Mouse (Mus musculus) limb, embryonic 15.5 days (tissue): ENCODE results near the gene Tada2a. TPM values are rescaled to one million over a fixed set of nuclear protein-coding genes. Genes with fewer than 3 reads are reported as not detected.
A peak's percentile ranks its signal among the peaks of the same experiment; 100 is the strongest.

Source experiments
- ATAC-seq: fragments of 200-750 bp; cut with Nextera tagmentation; 2 replicates; pipeline ENCODE4 v1.8.0; 2017; ENCODE audit warnings: low read depth, moderate TSS enrichment; ENCODE audit not compliant: insufficient number of reproducible peaks, low FRiP score, low TSS enrichment
- H3K27ac ChIP-seq: fragments of 300-500 bp; sonication (generic); 2 replicates; pipeline ENCODE4 v1.5.1; 2015; ENCODE audit warnings: moderate library complexity, mild to moderate bottlenecking, inconsistent platforms
- H3K27me3 ChIP-seq: fragments of 300-500 bp; sonication (generic); 2 replicates; pipeline ENCODE4 v1.6.1; 2015; ENCODE audit warnings: inconsistent platforms
- H3K36me3 ChIP-seq: fragments of 300-500 bp; sonication (generic); 2 replicates; pipeline ENCODE4 v1.6.1; 2015; ENCODE audit warnings: inconsistent platforms
- H3K4me1 ChIP-seq: fragments of 300-500 bp; sonication (generic); 2 replicates; pipeline ENCODE4 v1.6.1; 2015; ENCODE audit warnings: inconsistent platforms
- H3K4me2 ChIP-seq: fragments of 300-500 bp; sonication (generic); 2 replicates; pipeline ENCODE4 v1.6.1; 2015; ENCODE audit warnings: mild to moderate bottlenecking, inconsistent platforms
- H3K4me3 ChIP-seq: fragments of 300-500 bp; sonication (generic); 2 replicates; pipeline ENCODE4 v1.5.1; 2015; ENCODE audit warnings: mild to moderate bottlenecking, inconsistent platforms
- H3K9ac ChIP-seq: fragments of 300-500 bp; sonication (generic); 2 replicates; pipeline ENCODE4 v1.6.1; 2015; ENCODE audit warnings: inconsistent platforms
- H3K9me3 ChIP-seq: fragments of 300-500 bp; sonication (generic); 2 replicates; pipeline ENCODE4 v1.6.1; 2016; ENCODE audit warnings: inconsistent platforms
- WGBS: fragments of 180-500 bp; shearing (Covaris S2); methylation state at CpG from one replicate; pipeline ENCODE4 v1.1.7; 2015; 5-methylcytosine and 5-hydroxymethylcytosine counted together
- polyA plus RNA-seq: library from polyadenylated mRNA; unstranded; fragments of >200 nt; fragmentation: Nextera tagmentation; extraction: Ambion mirVana; gene quantifications from 2 replicates; pipeline ENCODE4 v1.2.1, GENCODE M21; 2015

Tada2a gene
- polyA plus RNA-seq, 1 experiment from 2014 or later = 32.8 TPM

DNA sequence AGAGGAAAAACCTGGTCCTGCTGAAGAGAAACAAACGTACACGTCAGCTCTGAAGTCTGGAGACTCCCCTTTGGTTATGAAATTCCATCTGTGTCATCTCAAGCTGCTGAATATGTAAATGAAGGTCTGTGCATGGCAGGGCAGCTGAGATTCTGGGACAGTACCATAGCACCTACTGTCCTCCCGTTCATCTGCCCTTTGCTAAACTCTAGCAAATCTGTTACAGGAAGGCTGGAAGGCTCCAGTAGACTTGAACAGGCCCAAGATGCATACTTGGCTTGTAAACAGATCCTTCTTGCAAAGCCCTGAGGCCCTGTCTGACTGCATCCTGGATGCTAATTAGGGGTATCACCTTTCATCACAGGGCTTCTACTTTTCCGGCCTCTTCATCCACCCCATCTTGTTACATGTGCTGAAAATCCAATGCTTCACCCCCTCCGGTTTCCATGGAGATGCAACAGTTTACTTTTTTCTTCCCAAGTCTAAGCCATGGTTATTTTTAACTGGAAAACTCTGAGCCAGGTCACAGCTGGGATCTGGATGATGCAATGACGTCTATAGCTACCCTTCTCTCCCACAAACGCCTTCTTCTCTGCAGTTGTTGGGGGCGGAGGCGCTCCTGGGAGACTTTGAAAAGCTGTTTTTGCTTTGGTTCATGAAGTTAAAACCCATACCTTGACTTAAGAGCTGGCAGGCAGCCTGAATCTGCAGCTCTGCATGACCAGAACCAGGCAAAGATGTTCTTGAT lies 56.3 kb downstream of the Tada2a start:
- ATAC-seq = peak; percentile 54; the same call in 1 of the 2 replicates
- Histone ChIP-seq H3K36me3 (no peaks in the 10 kb centered on the region), H3K27me3 (peaks cover 7% of the 10 kb centered on the region), H3K9ac (no peak overlapping the region), H3K4me1 (peaks cover 26% of the 10 kb centered on the region), H3K4me2 (no peak overlapping the region), H3K4me3 (no peak overlapping the region), H3K9me3 (no peaks in the 10 kb centered on the region), H3K27ac (peak overlapping the region; percentile 14; the same call in 1 of the 2 replicates)
- WGBS = 21% methylated on average over 9 of the region's 9 CpGs

DNA sequence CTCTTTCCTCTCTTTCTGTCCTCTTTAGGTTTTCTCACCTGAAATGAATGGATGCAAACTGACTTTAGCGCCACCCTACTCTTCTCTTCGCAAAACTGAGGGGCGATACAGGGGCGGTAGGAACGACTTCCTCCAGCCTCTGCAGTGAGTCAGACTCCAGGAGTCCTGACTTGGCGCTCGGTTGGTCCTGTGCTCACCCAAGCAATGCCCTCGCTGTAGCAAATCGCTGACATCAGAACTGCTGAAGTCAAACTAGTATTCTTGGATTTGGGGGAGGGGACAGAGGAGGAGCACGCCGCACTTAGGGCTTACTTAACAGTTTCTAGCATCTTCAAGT lies 60.4 kb downstream of the Tada2a start, which contains the start of gene Dusp14:
Gene Dusp14, minus strand, starts transcription at position 228 of the 337 bp plus-strand sequence.
- ATAC-seq = no peak
- Histone ChIP-seq H3K4me1 (peaks cover 43% of the 10 kb centered on the region), H3K27ac (peak within 1 kb of the TSS; percentile 67), H3K9me3 (no peaks in the 10 kb centered on the region), H3K27me3 (peaks cover 10% of the 10 kb centered on the region), H3K36me3 (no peaks in the 10 kb centered on the region), H3K4me2 (peak within 1 kb of the TSS; percentile 80), H3K4me3 (peak within 1 kb of the TSS; percentile 67), H3K9ac (peak within 1 kb of the TSS; percentile 69)
- 18% methylated on average over 11 of the region's 11 CpGs for WGBS

DNA sequence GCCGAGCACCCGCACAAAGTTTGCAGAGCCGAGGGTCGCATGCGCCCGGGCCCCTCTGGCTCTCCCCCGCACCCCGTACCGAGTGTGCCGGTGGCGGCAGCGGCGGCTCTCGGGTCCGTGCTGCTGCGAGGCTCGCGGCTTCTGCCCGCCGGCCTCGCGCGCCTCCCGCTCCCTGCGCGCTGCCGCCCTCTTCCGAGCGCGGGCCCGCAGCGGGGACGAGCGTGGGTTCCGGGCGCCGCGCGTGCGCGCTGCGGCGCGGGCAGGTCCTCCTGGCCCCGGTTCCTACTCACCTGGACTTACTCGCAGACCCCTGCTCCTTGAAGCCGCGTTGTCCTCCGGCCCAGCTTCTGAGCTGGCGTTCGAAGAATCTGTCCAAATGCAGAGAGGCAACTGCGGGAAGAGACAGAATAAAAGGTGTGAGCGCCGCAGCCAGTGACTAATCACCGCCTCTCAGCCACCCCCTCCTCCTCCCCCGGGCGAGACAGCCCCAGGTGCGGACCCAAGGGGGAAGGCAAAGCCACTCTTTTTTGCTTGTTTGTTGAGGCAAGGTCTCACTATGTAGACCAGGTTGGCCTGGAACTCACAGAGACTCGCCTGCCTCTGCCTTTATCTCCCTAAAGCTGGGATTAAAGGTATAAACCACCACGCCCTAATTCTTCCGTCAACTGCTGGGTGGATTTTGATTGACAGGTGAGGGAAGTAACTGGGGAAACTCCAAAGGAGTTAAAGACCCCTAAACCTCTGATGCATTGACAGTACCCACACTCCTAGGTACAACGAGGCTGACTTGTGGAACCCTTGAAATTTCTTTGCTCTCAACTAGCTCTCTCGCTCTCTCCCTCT lies 61.0 kb downstream of the Tada2a start:
- Histone ChIP-seq H3K4me2 (peak overlapping the region; percentile 80), H3K36me3 (no peaks in the 10 kb centered on the region), H3K4me3 (peak overlapping the region; percentile 67), H3K4me1 (peaks cover 37% of the 10 kb centered on the region), H3K27ac (peak overlapping the region; percentile 67), H3K27me3 (peaks cover 10% of the 10 kb centered on the region), H3K9ac (peak overlapping the region; percentile 69), H3K9me3 (no peaks in the 10 kb centered on the region)
- 0 out of 2 replicates have a peak, but pooled peaks have one; percentile 11 for ATAC-seq
- 2% methylated on average over 61 of the region's 63 CpGs for WGBS

DNA sequence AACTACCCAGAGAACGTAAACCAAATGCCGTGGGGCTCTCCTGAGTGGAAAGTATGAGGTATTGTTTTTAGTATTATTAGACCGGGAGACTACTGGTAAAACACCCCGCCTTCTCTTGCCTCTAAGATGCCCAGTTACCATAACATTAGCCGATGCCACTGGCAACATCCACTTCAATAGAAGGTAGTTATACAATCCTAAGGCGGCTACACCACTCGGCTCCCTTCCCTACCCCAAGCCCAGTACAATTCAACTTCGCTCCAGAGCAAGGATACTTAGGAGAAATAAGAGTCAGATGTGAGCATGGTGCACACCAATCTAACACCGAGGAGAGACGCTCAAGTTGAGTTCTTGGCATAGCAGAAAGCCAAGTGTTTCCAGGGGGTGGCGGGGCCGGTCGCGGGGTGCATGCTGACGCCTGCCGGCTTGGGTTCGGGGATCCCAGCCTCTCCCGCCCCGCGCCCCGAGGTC lies 61.6 kb downstream of the Tada2a start:
- Histone ChIP-seq H3K27ac (peak overlapping the region; percentile 67), H3K9me3 (no peaks in the 10 kb centered on the region), H3K27me3 (peaks cover 10% of the 10 kb centered on the region), H3K9ac (peak overlapping the region; percentile 69), H3K36me3 (no peaks in the 10 kb centered on the region), H3K4me3 (peak overlapping the region; percentile 67), H3K4me1 (peaks cover 31% of the 10 kb centered on the region), H3K4me2 (peak overlapping the region; percentile 80)
- WGBS = 1% methylated on average over 21 of the region's 21 CpGs
- ATAC-seq = peak; percentile 54; the same call in 1 of the 2 replicates

DNA sequence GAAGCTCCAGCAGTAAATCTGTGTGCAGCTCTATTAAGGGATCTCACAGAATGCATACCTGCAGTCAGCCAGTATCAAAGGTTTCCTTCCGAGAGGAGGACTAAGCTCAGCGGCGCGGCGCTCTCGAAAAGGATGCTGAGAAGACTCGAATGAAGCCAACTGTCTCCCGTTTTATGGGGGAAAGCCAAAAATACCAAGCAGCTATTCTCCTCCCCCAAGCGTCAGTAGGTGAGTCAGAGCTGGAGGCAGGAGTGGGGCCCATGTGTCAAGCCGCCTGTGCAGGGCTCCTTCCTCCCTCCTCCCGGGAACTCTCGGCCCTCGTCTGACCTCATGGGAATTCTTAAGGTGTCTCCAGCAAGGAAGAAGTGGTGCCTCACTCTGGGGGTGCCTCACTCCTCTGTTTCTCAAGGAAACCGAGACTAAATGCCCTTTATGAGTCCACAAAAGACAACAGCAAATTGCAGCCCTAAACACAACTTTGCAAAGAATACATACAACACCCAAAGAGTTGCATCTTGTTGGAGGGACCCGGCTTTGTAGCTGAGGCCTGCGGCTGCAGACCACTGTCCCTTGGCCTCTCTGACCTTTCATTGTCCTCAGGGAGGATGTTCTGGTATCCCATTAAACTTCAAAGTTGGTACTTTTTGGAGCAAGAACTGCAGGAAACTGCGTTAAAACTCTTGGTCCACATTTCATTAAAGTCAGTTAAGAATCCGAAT lies 62.3 kb downstream of the Tada2a start:
- peak overlapping the region; percentile 80 for H3K4me2 ChIP-seq

DNA sequence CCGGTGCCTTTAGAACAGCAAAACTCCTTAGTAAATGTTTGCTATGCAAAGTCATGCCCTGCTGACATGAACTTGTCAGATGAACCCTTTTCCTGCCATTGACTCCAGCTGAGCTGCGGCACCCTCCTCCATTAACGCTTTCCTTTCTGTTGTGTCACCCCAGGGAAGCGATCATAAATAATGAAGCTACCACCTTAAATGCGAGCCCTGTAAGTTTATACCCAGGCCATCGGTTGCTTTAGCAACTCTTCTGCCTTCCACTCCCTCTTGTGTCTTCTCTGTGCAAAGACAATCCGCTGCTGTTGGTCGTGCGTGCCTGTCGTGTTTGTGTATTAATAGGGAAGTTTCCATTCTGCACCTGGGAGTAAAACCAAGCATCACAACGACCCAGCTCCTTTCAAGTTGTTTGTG lies 63.3 kb downstream of the Tada2a start:
- no peaks in the 10 kb centered on the region for H3K9me3 ChIP-seq
- ATAC-seq = no peak
- H3K4me1 ChIP-seq = peaks cover 30% of the 10 kb centered on the region
- H3K4me2 ChIP-seq = peak overlapping the region; percentile 27; the same call in 1 of the 2 replicates
- H3K27ac ChIP-seq = no peak overlapping the region
- no peak overlapping the region for H3K9ac ChIP-seq
- no peaks in the 10 kb centered on the region for H3K36me3 ChIP-seq
- WGBS = 9% methylated on average over 11 of the region's 11 CpGs
- peaks cover 10% of the 10 kb centered on the region for H3K27me3 ChIP-seq
- no peak overlapping the region for H3K4me3 ChIP-seq

More for the DNA sequence above, 62.3 kb downstream of the Tada2a start:
- ATAC-seq = no peak
- no peaks in the 10 kb centered on the region for H3K36me3 ChIP-seq
- WGBS = 5% methylated on average over 18 of the region's 18 CpGs
- H3K4me3 ChIP-seq = peak overlapping the region; percentile 67
- H3K27ac ChIP-seq = peak overlapping the region; percentile 44; the same call in 1 of the 2 replicates
- H3K9ac ChIP-seq = no peak overlapping the region
- H3K4me1 ChIP-seq = peaks cover 30% of the 10 kb centered on the region
- peaks cover 10% of the 10 kb centered on the region for H3K27me3 ChIP-seq
- H3K9me3 ChIP-seq = no peaks in the 10 kb centered on the region

DNA sequence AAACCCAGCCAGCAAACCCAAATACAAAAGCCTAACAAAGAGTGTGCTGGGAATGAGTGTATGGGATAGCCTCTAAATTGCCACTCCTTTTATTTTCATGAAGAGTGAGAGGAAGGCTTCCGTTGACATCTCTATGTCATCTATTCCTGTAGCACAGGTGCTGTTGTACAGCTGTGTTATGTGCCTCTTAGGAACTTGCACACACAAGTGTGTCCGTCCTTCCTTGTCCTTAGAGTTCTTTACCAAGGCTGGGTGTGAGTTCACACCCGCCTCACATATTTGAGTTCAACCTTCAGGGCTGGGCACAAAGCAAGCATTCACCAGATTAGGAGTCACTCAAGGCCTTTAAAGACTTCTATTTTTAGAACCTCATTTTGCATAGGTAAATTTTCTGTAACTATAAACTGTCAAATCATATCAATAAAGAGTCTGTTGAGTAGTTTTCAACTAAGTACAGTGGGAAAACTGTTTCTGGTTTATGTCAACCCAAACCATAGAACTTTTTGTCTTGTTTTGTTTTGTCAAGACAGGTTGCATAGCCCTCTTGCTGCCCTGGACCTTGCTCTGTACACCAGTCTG lies 65.7 kb downstream of the Tada2a start:
- H3K36me3 ChIP-seq = no peaks in the 10 kb centered on the region
- no peak overlapping the region for H3K4me2 ChIP-seq
- ATAC-seq = no peak
- H3K4me1 ChIP-seq = peaks cover 26% of the 10 kb centered on the region
- H3K9me3 ChIP-seq = no peaks in the 10 kb centered on the region
- peaks cover 4% of the 10 kb centered on the region for H3K27me3 ChIP-seq
- 82% methylated on average over 3 of the region's 3 CpGs for WGBS
- H3K9ac ChIP-seq = no peak overlapping the region
- no peak overlapping the region for H3K4me3 ChIP-seq
- no peak overlapping the region for H3K27ac ChIP-seq

DNA sequence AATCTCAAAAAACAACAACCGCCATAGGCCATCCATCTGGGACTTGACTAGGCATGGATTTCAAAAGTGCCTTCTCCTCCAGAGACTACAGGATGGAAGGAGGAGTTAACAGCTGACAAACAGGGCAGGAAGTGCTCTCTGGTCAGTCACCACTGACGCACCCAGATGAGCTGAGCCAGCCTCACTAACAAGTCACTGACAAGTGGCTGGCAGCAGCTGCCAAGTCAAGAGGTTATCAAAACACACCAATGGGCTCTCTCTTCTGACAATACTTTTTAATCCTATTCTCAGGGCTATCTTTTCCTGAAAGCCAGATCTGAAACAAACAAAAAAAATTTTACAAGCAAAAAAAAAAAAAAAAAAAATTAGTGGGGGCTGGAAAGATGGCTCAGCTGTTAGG lies 66.6 kb downstream of the Tada2a start:
- Histone ChIP-seq H3K4me3 (no peak overlapping the region), H3K4me1 (peaks cover 20% of the 10 kb centered on the region), H3K9ac (no peak overlapping the region), H3K4me2 (no peak overlapping the region), H3K9me3 (no peaks in the 10 kb centered on the region), H3K36me3 (no peaks in the 10 kb centered on the region), H3K27ac (no peak overlapping the region), H3K27me3 (0 out of 2 replicates have a peak, but pooled peaks cover 3% of the 10 kb centered on the region)
- WGBS = 41% methylated on average over 2 of the region's 2 CpGs
- ATAC-seq = no peak

DNA sequence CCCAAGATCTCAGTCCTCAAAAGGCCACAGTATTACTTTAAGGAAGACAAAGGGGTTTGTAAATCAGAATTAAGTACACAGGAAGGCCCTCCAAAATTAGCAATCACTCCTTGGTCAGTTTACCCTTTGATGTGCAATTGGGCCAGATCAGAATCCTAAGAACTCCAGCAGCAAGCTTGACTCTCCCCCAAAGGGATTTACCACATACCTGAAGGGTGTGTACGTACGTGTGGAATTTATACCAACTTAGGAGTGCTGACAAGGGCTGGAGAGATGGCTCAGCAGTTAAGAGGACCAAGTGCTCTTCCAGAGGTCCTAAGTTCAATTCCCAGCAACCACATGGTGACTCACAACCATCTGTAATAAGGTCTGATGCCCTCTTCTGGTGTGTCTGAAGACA lies 67.5 kb downstream of the Tada2a start:
- no peak overlapping the region for H3K4me3 ChIP-seq
- H3K9ac ChIP-seq = no peak overlapping the region
- no peak overlapping the region for H3K27ac ChIP-seq
- 46% methylated on average over 2 of the region's 2 CpGs for WGBS
- H3K4me2 ChIP-seq = no peak overlapping the region
- H3K4me1 ChIP-seq = peaks cover 11% of the 10 kb centered on the region
- no peaks in the 10 kb centered on the region for H3K36me3 ChIP-seq
- H3K9me3 ChIP-seq = no peaks in the 10 kb centered on the region
- ATAC-seq = no peak
- H3K27me3 ChIP-seq = 0 out of 2 replicates have a peak, but pooled peaks cover 3% of the 10 kb centered on the region

DNA sequence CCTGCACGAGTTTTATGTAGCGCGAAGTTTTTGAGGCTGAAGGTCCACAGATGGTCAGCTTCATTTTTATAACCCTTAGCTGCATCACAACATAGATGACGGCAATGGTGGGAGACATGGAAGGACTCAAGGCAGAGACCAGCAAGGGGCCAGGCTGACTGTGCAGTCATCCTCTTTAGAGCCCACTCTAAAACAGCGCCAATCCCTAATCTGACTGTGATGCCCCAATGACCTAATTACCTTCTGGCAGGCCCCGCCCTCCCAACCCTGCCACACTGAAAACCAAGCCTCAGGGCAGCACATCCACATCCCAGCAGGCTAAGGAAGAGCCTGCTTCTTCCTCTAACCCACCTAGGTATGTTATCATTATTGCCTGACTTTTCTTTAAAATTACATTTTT lies 68.8 kb downstream of the Tada2a start:
- no peak overlapping the region for H3K27ac ChIP-seq
- WGBS = 77% methylated on average over 6 of the region's 6 CpGs
- no peaks in the 10 kb centered on the region for H3K27me3 ChIP-seq
- no peaks in the 10 kb centered on the region for H3K9me3 ChIP-seq
- no peaks in the 10 kb centered on the region for H3K4me1 ChIP-seq
- H3K9ac ChIP-seq = no peak overlapping the region
- H3K4me2 ChIP-seq = no peak overlapping the region
- H3K36me3 ChIP-seq = no peaks in the 10 kb centered on the region
- no peak for ATAC-seq
- H3K4me3 ChIP-seq = no peak overlapping the region

DNA sequence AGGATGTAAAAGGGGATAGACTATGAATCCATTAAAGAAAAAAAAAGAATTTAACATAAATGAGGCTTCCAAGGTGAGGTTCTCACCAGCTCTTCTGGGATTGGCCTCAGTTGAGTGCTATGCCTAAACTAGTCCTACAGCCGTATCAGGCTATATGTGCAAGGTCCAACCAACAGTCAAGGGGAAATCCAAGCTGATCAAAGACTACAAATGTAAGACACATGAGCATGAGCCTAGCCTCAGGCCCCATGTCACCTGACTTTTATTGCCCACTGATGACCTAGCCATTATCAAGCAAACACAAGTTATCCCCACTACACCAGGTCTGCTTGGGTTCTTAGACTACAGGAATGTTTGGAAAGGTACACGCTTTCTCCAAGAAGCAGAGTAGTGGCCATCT lies 69.6 kb downstream of the Tada2a start:
- no peak for ATAC-seq
- no peaks in the 10 kb centered on the region for H3K9me3 ChIP-seq
- 83% methylated on average over 2 of the region's 2 CpGs for WGBS
- H3K27ac ChIP-seq = no peak overlapping the region
- no peaks in the 10 kb centered on the region for H3K36me3 ChIP-seq
- no peak overlapping the region for H3K4me2 ChIP-seq
- no peak overlapping the region for H3K9ac ChIP-seq
- H3K27me3 ChIP-seq = no peaks in the 10 kb centered on the region
- no peak overlapping the region for H3K4me3 ChIP-seq
- no peaks in the 10 kb centered on the region for H3K4me1 ChIP-seq
